Mouse (Mus musculus): ENCODE data around the gene Gstp1.
"Not testable (repeated sequence)": the region's sequence is repeated elsewhere in the genome, so short reads cannot be mapped to it uniquely, and the experiment has no call there.

Gstp1 gene

GRCm38 (mm10) chr19:4037788-4038232, at the start of gene Gstp1:
Gene Gstp1 (minus strand): TSS chr19:4037985.
- peak; percentile 82 for DNase-seq (ENCODE audit: low read depth, low spot score)

- no peak for DNase-seq (ENCODE audit: low read depth, low spot score)
Measured at GRCm38 (mm10) chr19:4087090-4087489, 49.3 kb upstream of the Gstp1 start.

- no peak for DNase-seq (ENCODE audit: low read depth, low spot score)
Measured at GRCm38 (mm10) chr19:4086156-4086555, 48.4 kb upstream of the Gstp1 start.

GRCm38 (mm10) chr19:4084984-4085383, 47.2 kb upstream of the Gstp1 start:
- no peak for DNase-seq (ENCODE audit: low read depth, low spot score)

GRCm38 (mm10) chr19:4083826-4084225, 46.0 kb upstream of the Gstp1 start:
- no peak for DNase-seq (ENCODE audit: low read depth, low spot score)

- no peak for DNase-seq (ENCODE audit: low read depth, low spot score)
Measured at GRCm38 (mm10) chr19:4083316-4083715, 45.5 kb upstream of the Gstp1 start.

- DNase-seq (ENCODE audit: low read depth, low spot score) = no peak
Measured at GRCm38 (mm10) chr19:4082219-4082965, 44.6 kb upstream of the Gstp1 start.

- DNase-seq (ENCODE audit: low read depth, low spot score) = no peak
Measured at GRCm38 (mm10) chr19:4081394-4081793, 43.6 kb upstream of the Gstp1 start, which contains the start of gene Cabp2. Gene Cabp2 (plus strand): TSS chr19:4081578.

- no peak for DNase-seq (ENCODE audit: low read depth, low spot score)
Measured at GRCm38 (mm10) chr19:4080511-4081009, 42.8 kb upstream of the Gstp1 start.

- DNase-seq (ENCODE audit: low read depth, low spot score) = no peak
Measured at GRCm38 (mm10) chr19:4079594-4079993, 41.8 kb upstream of the Gstp1 start.

GRCm38 (mm10) chr19:4075531-4075930, 37.7 kb upstream of the Gstp1 start:
- no peak for DNase-seq (ENCODE audit: low read depth, low spot score)

- DNase-seq (ENCODE audit: low read depth, low spot score) = no peak
Measured at GRCm38 (mm10) chr19:4072706-4073424, 35.1 kb upstream of the Gstp1 start.

GRCm38 (mm10) chr19:4071406-4071805, 33.6 kb upstream of the Gstp1 start:
- DNase-seq (ENCODE audit: low read depth, low spot score) = no peak

GRCm38 (mm10) chr19:4070756-4071155, 33.0 kb upstream of the Gstp1 start:
- no peak for DNase-seq (ENCODE audit: low read depth, low spot score)

- no peak for DNase-seq (ENCODE audit: low read depth, low spot score)
Measured at GRCm38 (mm10) chr19:4070311-4070710, 32.5 kb upstream of the Gstp1 start.

GRCm38 (mm10) chr19:4068717-4069410, 31.1 kb upstream of the Gstp1 start:
- DNase-seq (ENCODE audit: low read depth, low spot score) = no peak

- not testable (repeated sequence) for DNase-seq (ENCODE audit: low read depth, low spot score)
Measured at GRCm38 (mm10) chr19:4068242-4068641, 30.5 kb upstream of the Gstp1 start.

- no peak for DNase-seq (ENCODE audit: low read depth, low spot score)
Measured at GRCm38 (mm10) chr19:4066877-4067276, 29.1 kb upstream of the Gstp1 start.

- no peak for DNase-seq (ENCODE audit: low read depth, low spot score)
Measured at GRCm38 (mm10) chr19:4066280-4066679, 28.5 kb upstream of the Gstp1 start.

- DNase-seq (ENCODE audit: low read depth, low spot score) = not testable (repeated sequence)
Measured at GRCm38 (mm10) chr19:4064501-4064900, 26.7 kb upstream of the Gstp1 start.

GRCm38 (mm10) chr19:4063357-4063756, 25.6 kb upstream of the Gstp1 start:
- DNase-seq (ENCODE audit: low read depth, low spot score) = not testable (repeated sequence)

- DNase-seq (ENCODE audit: low read depth, low spot score) = no peak
Measured at GRCm38 (mm10) chr19:4060899-4061465, 23.2 kb upstream of the Gstp1 start.
